Mouse (Mus musculus) lung, adult 2 months (tissue): ENCODE results near the gene Rho. TPM values are rescaled to one million over a fixed set of nuclear protein-coding genes. Genes with fewer than 3 reads are reported as not detected.

Experiments
- DNase-seq: peaks from one replicate; pipeline ENCODE4 v3.0.0; 2022
- H3K4me1 ChIP-seq: fragments of 200-500 bp; 2 replicates; pipeline ENCODE4 v1.6.1; 2011; ENCODE audit warnings: low read length; ENCODE audit not compliant: control insufficient read depth, insufficient read depth
- H3K4me3 ChIP-seq: fragments of 200-500 bp; replicated peaks from 2 replicates; pipeline ENCODE3; 2011; ENCODE audit warnings: low read depth, mild to moderate bottlenecking, control low read depth, low read length; ENCODE audit errors: extremely low read depth
- CTCF ChIP-seq: fragments of 200-500 bp; IDR thresholded peaks from 2 replicates; pipeline ENCODE4 v1.5.1; 2011; ENCODE audit warnings: mild to moderate bottlenecking, low read length, control low read depth; ENCODE audit not compliant: insufficient read depth
- POLR2A ChIP-seq: fragments of 200-500 bp; IDR thresholded peaks from 2 replicates; pipeline ENCODE4 v1.6.1; 2011; ENCODE audit warnings: low read depth, mild to moderate bottlenecking, control low read depth, low read length, borderline replicate concordance; ENCODE audit errors: extremely low read depth
- WGBS: fragments of 180-500 bp; shearing (Covaris S2); methylation state at CpG from one replicate; pipeline ENCODE4 v1.1.7; 2018; 5-methylcytosine and 5-hydroxymethylcytosine counted together
- polyA plus RNA-seq: library from polyadenylated mRNA; depleted of rRNA; stranded (reverse); fragments of >200 nt; gene quantifications from 2 replicates; pipeline ENCODE4 v1.2.3, GENCODE M21; 2012

Rho gene
- polyA plus RNA-seq, 1 experiment: 1.0 TPM

DNA sequence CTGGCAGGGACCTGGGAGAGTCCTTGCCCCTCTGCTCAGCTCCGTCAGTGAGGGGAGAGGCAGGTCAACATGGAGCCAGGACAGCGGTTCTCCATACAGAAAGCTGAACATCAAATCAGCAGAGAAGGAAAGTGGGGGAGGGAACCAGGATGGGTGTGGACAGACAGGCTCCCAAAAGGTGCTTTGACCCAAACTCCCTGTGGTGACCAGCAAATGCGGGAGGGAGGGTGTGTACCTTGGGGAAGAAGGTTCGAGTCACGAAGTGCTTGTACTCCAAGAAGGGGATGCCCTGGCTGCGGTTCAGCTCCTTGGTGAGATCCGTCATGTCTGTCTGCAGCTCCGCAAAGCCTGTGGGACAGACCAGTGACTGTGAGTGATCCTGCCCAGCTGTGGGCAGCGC lies 32.1 kb downstream of the Rho start:
- no peak overlapping the region for H3K4me3 ChIP-seq
- WGBS: 81% methylated on average over 9 of the region's 9 CpGs
- peaks cover 15% of the 10 kb centered on the region for H3K4me1 ChIP-seq
- TF ChIP-seq POLR2A: no peak
- TF ChIP-seq CTCF: no peak
- no peak for DNase-seq

DNA sequence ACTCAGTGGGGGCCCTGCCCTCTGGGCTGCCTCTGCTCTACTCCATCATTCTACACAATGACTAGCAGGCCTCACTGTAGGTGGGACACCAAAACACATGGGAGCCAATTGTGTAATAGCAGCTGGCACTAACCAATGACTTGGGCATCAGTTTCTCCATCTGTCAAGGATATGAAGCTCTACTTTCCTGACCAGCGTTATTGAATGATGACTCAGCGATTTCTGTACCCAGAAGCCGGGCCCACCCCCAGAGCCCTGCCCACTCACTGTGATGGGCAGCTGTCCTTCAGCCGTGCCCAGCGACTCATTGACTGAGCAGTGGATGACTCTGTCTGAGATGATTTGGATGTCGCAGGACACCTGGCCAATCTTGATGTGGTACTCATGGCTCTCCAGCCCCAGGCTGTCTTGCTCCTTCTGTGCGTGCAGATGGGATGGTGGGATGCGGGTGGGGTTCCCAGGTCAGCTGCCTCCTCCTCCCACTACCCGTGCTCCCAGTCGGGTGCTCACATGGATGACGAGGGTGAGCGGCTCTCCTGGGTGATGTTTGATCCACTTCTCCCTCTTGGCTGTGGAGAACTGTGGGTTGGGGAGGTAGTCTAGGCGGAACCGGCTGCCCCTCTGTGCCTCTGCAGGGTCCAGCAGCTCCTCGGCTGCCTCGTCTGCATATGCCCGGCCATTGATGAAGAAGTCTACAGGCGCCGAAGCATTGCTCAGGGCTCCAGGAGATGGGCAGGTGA lies 34.8 kb downstream of the Rho start:
- Histone ChIP-seq H3K4me1 (peaks cover 11% of the 10 kb centered on the region), H3K4me3 (no peak overlapping the region)
- no peak for DNase-seq
- 87% methylated on average over 19 of the region's 19 CpGs for WGBS
- no peak for TF ChIP-seq CTCF
- no peak for TF ChIP-seq POLR2A

DNA sequence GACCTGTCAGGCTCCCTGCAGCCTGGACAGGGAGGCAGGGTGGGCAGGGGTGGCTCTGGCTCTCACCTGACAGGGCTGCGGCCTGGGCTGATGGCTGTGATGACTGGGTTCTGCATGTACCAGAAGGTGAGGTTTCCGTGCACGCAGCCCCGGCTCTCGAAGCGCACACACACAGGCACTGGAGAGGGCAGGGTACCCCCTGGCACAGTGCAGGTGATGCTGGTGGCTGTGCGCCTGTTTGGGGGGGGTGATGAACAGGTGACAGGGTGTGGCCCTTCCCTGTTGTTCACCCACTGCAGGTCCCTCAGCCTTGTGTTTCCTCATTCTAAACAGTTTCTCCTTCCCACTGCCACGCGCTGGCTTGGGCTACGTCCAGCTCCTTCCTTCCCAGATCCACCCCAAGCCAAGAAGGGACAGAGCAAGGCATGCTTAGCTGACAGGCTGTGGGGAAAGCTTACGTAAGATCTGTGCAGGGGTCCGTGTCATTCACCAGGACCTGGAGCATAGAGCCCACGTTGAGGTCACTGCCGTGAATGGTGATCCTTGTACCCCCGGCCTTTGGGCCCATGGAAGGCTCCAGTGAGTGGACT lies 35.8 kb downstream of the Rho start:
- WGBS: 76% methylated on average over 15 of the region's 15 CpGs

DNA sequence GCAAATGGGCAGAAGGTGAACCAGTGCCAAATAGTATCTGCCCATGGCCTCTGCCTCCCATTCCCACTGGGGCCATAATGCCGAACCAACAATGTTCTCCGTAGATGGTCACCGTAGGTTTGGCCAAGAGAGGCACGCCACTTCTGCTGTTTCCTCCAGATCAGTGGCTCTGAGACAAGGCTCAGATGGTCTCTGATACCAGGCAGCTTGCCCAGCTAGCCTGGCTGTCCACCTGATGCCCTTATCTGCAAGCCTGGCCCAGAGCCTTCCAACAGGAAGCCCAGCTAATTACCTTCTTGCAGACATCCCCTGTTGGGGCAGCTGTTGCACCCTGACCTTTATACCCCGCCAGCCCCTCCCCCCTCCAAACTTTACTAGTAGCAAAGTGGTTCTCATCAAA lies 36.5 kb downstream of the Rho start:
- no peak overlapping the region for H3K4me3 ChIP-seq
- DNase-seq: no peak
- 62% methylated on average over 5 of the region's 5 CpGs for WGBS
- peaks cover 17% of the 10 kb centered on the region for H3K4me1 ChIP-seq
- TF ChIP-seq POLR2A (no peak), CTCF (no peak)

More for the DNA sequence above, 35.8 kb downstream of the Rho start:
- no peak for DNase-seq
- Histone ChIP-seq H3K4me3 (no peak overlapping the region), H3K4me1 (peaks cover 17% of the 10 kb centered on the region)
- TF ChIP-seq CTCF: no peak
- no peak for TF ChIP-seq POLR2A

DNA sequence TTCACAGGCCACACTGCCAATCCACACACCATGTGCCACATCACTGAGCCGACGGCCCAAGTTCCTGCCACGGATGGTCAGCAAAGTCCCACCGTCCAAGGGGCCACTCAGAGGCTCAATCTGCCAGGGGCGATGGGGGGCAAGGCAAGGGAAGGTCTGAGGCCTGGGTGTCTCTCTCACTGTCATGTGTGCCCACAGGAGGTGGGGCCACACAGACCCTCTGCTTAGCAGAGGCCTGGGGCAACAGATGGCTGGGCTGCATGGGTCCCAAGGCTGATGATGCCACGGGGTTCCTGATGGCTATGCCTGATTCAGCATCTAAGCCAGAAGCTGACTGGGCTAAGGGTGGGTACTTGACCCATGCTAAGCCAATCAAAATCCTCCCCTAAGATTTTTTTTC lies 37.2 kb downstream of the Rho start:
- H3K4me1 ChIP-seq: peaks cover 17% of the 10 kb centered on the region
- no peak for DNase-seq
- TF ChIP-seq POLR2A (no peak), CTCF (no peak)
- no peak overlapping the region for H3K4me3 ChIP-seq
- 79% methylated on average over 6 of the region's 6 CpGs for WGBS

DNA sequence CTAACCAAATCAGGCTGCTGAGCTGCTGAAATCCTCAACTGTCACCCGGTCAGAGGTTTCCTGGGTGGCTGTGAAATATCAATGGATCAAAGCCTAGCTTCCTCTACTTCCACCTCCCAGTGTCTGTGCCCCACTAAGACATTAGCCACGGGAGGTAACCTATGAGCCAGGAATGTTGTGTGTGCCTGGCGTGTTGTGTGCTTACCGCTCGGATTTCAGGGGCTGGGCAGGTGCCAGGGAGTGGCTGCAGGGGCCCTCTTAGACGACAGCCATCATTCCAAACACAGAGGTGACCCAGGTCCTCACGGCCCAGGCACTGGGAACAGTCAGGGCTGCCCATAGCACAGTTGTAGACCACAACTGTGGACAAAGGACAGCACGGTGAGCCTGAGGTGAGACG lies 37.6 kb downstream of the Rho start:
- peaks cover 17% of the 10 kb centered on the region for H3K4me1 ChIP-seq
- WGBS: 70% methylated on average over 9 of the region's 9 CpGs
- DNase-seq: no peak
- no peak for TF ChIP-seq POLR2A
- TF ChIP-seq CTCF: no peak
- H3K4me3 ChIP-seq: no peak overlapping the region

DNA sequence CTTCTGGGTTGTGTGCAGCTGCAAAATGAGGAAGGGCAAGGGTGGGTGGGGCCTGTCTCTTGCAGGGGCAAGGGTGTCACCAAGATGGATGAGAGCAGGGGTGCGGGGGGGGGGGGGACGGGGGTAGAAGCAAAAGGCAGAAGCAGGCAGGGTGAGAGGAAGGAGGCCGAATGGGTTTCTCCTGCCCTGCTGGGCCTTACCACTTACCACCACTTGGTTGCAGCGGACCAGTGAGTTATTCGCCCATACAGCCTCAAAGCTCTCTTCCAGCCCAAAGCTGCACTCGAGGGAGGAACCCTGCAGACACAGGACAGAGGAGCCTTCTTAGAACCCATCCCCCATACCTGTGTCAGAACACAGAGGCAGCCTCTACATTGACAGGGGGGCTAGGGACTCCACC lies 38.4 kb downstream of the Rho start:
- H3K4me1 ChIP-seq: peaks cover 17% of the 10 kb centered on the region
- no peak for TF ChIP-seq CTCF
- no peak for TF ChIP-seq POLR2A
- no peak for DNase-seq
- no peak overlapping the region for H3K4me3 ChIP-seq
- 73% methylated on average over 5 of the region's 6 CpGs for WGBS

DNA sequence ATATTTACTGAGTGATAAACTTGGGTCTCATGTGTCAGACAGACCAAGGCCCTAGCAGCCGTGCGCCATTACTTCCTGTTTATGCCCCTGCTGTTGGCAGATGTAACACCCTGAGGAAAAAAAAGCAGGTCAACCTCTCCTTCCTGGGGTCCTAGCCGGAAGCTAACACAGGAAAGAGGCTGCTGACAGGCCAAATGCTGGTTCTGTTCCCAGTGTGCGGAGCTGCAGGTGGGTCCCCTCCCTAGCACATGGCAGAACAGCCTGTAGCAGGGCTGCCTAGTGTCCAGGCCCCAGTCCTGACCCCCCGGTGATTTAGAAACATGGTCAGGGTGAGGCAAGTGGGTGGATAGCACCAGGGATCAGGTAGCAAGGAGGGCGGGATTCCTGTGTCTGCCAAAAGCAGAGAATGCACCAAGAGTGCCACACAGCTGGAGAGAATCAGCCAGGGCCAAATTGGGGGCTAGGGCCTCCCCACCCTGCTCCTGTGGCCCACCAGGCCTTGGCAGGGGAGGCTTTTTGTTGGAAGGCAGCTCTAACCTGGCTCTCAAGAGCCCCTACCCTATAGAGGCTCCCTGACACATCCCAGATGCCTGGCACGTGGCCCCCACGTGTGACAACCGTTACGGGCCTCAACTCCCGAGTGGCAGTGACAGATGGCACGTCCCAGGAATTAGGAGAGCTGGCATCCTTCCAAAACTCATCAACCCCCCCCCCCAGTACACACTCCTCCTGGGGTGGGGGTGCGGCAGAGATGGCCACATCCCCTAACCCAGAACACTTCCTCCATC lies 39.9 kb downstream of the Rho start:
- 35% methylated on average over 13 of the region's 13 CpGs for WGBS
- TF ChIP-seq CTCF (no peak), POLR2A (no peak)
- DNase-seq: no peak
- H3K4me3 ChIP-seq: no peak overlapping the region
- peaks cover 17% of the 10 kb centered on the region for H3K4me1 ChIP-seq

DNA sequence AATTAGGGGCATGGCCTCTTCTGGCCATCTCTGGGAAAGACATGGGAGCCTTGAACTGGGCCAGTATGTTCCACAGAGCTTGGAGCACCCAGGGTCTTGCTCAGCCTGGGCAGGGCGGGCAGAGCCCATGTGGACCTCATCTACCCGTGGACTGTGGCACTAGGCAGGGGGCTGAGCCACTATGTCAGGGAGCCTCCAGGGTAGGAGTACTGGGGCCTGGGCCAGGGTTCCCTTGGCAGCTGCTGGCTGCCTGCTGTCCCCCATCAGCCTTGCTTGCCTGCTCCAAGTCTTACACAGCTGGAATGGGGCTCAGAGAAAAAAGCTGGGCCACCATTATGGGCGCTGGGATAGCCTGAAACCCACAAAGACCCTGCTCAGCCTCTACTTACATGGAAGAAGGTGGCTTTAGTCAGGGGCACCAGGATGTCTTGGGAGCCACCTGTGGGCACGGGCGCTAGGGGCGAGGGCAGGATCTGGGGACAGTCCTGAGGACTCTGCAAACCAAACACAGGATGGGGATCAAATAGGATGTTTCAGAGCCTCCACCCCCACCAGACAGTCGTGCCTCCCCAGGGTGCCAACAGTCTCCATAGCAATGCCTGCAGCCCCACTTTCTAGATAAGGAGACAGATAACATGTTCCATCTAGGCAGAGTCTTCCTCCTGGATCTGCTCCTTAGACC lies 40.7 kb downstream of the Rho start:
- Histone ChIP-seq H3K4me1 (peaks cover 17% of the 10 kb centered on the region), H3K4me3 (no peak overlapping the region)
- WGBS: 70% methylated on average over 7 of the region's 7 CpGs
- TF ChIP-seq POLR2A (no peak), CTCF (no peak)
- DNase-seq: no peak
